Mouse (Mus musculus) C2C12 (cell line): Measurements from ENCODE around the gene Gm6482.
"Not testable (repeated sequence)": the region's sequence is repeated elsewhere in the genome, so short reads cannot be mapped to it uniquely, and the experiment has no call there.

Experiments used
- CEBPB ChIP-seq: IDR thresholded peaks from one replicate; pipeline ENCODE4 v1.6.1; 2011; ENCODE audit warnings: low read depth, mild to moderate bottlenecking, control low read depth, moderate library complexity
- CTCF ChIP-seq: IDR thresholded peaks from one replicate; pipeline ENCODE4 v1.5.1; 2011; ENCODE audit not compliant: control insufficient read depth, insufficient read depth, insufficient read length
- MYOD1 ChIP-seq: IDR thresholded peaks from one replicate; pipeline ENCODE4 v1.6.1; 2011; ENCODE audit warnings: low read depth; ENCODE audit not compliant: control insufficient read depth, insufficient read length
- MYOG ChIP-seq: IDR thresholded peaks from one replicate; pipeline ENCODE4 v1.6.1; 2011; ENCODE audit not compliant: control insufficient read depth, insufficient read length; ENCODE audit errors: extremely low read depth
- USF1 ChIP-seq: IDR thresholded peaks from one replicate; pipeline ENCODE4 v1.6.1; 2011; ENCODE audit warnings: low read depth, mild to moderate bottlenecking, control low read depth, moderate library complexity

DNA sequence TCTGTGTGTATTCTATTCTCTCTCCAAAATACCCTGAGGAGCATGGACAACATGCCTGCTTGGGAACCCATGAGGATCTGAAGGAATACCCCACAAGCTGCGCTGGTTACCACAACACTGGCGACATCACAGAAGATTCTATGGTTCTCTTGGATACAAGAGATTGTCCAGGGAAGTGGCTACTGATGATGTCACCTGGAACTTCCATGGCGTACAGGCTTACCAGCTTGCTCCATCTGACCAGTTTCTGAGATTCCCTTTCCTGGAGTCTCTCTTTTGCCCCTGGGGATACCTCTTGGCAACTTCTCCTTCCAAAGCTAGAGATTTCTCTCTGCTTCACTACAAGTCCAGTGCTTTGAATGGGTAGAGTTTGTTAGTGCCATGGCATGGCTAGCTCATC, 21.8 kb downstream of the Gm6482 start, which contains the start of gene Gm7945:
- TF ChIP-seq CEBPB, CTCF, MYOD1, MYOG, USF1: not testable (repeated sequence)
